11 mouse cellular contexts compared by ENCODE assay signal in the genomic region with DNA sequence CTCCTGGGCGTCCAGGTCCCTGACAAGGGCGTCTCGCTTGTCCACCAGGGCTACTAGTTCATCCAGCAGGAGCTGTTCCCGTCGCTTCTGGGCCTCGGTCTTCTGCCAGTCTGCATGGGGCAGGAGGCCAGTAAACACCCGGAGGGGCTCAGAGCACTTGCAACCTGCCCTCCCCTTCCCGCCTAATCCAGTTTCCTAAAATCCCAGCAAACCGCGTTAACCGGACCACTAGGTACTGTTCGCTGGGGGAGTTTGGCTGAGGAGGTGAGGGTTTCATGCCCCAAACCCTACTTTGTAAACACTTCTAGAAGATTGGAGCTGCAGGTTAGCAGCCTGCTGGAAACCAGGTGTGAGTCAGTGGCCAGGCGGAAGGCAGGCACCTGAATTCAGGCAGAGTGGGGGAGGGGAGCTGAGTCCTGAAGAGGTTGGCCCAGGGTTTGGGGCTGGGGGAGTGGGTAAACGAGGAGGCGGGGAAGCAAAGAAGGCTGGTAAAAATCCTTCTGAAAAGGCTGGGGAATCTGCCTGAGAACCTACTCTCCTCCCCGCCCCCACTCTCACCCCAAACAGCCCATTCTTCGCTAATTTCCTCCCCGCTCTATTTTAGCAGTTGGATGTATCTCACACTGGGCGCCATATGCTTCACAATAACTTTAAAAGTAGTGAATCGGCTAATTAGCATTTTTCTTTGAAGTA. TPM values are rescaled to one million over a fixed set of nuclear protein-coding genes. Genes with fewer than 3 reads are reported as not detected.
DNase-seq lines count a peak whose midpoint lies in the region; ATAC-seq and TF ChIP-seq lines count a peak whose summit lies in the region.
"Had no signal": no experiment of that assay in that cellular context is flagged by ENCODE, and none has a peak within 500 bp of the region (broad histone marks: within the 10 kb centered on the region; RNA-seq: fewer than 3 reads in every experiment).

No protein-coding gene starts in this region.

- no peak for ATAC-seq in liver, embryonic 12.5 days
- no peak for ATAC-seq in liver, postnatal 0 days
- ATAC-seq in forebrain, embryonic 15.5 days (replicated peaks), result peak; percentile 52
- ATAC-seq in midbrain, embryonic 13.5 days, result peak; percentile 25

- 0 out of 2 replicates have a peak overlapping the region, but pooled peaks have one; percentile 22 for H3K4me2 ChIP-seq in liver, embryonic 12.5 days
- no peak overlapping the region for H3K4me2 ChIP-seq in liver, postnatal 0 days (ENCODE audit: low read depth, low read length)
- peak overlapping the region; percentile 77 for H3K4me2 ChIP-seq in forebrain, embryonic 15.5 days (replicated peaks)
- peak overlapping the region; percentile 76 for H3K4me2 ChIP-seq in midbrain, embryonic 13.5 days (replicated peaks)

- no peak overlapping the region for H3K9ac ChIP-seq in liver, embryonic 12.5 days
- H3K9ac ChIP-seq in liver, postnatal 0 days (replicated peaks), result no peak overlapping the region
- H3K9ac ChIP-seq in forebrain, embryonic 15.5 days (replicated peaks), result peak overlapping the region; percentile 47
- H3K9ac ChIP-seq in midbrain, embryonic 13.5 days (replicated peaks), result peak overlapping the region; percentile 66
- H3K9ac ChIP-seq: heart, embryonic 15.5 days had no signal

- no peak overlapping the region for H3K27ac ChIP-seq in liver, embryonic 12.5 days
- H3K27ac ChIP-seq in liver, postnatal 0 days (ENCODE audit: low read depth), result no peak overlapping the region
- H3K27ac ChIP-seq in forebrain, embryonic 15.5 days (replicated peaks), result peak overlapping the region; percentile 92
- peak overlapping the region; percentile 86 for H3K27ac ChIP-seq in midbrain, embryonic 13.5 days
- H3K27ac ChIP-seq: heart, embryonic 15.5 days had no signal

- 4% methylated on average over 20 of the region's 20 CpGs for WGBS in liver, embryonic 12.5 days (ENCODE audit: insufficient replicate concordance)
- 17% methylated on average over 20 of the region's 20 CpGs for WGBS in liver, postnatal 0 days (ENCODE audit: insufficient replicate concordance)
- 4% methylated on average over 20 of the region's 20 CpGs for WGBS in forebrain, embryonic 15.5 days
- WGBS in midbrain, embryonic 13.5 days, result 4% methylated on average over 20 of the region's 20 CpGs

- TF ChIP-seq CTCF in liver, postnatal 0 days (IDR thresholded peaks at IDR 0.05; ENCODE audit: low read depth), result no peak

- H3K4me1 ChIP-seq in liver, embryonic 12.5 days, result peaks cover 12% of the 10 kb centered on the region
- H3K4me1 ChIP-seq in liver, postnatal 0 days (ENCODE audit: insufficient read depth), result peaks cover 7% of the 10 kb centered on the region
- peaks cover 48% of the 10 kb centered on the region for H3K4me1 ChIP-seq in forebrain, embryonic 15.5 days
- H3K4me1 ChIP-seq in midbrain, embryonic 13.5 days (replicated peaks), result peaks cover 69% of the 10 kb centered on the region

- H3K36me3 ChIP-seq in liver, embryonic 12.5 days, result no peaks in the 10 kb centered on the region
- H3K36me3 ChIP-seq in liver, postnatal 0 days (replicated peaks; ENCODE audit: insufficient read depth, low read length), result no peaks in the 10 kb centered on the region
- H3K36me3 ChIP-seq in forebrain, embryonic 15.5 days, result no peaks in the 10 kb centered on the region
- H3K36me3 ChIP-seq in midbrain, embryonic 13.5 days, result no peaks in the 10 kb centered on the region
- H3K36me3 ChIP-seq: heart, embryonic 15.5 days had no signal

- DNase-seq in adrenal gland, postnatal 14 days, result peak; percentile 4
- DNase-seq in adrenal gland, adult 8-10 months, result no peak
- no peak for DNase-seq in liver, postnatal 0 days
- no peak for DNase-seq in thymus, postnatal 25 days
- no peak for DNase-seq in adrenal gland, adult 18-20 months (ENCODE audit: low spot score in 2 of 2)
- DNase-seq: lung, postnatal 4 days had no signal

- no peak for TF ChIP-seq EP300 in liver, postnatal 0 days (IDR thresholded peaks at IDR 0.05; ENCODE audit: low read depth)

- no peaks in the 10 kb centered on the region for H3K9me3 ChIP-seq in liver, embryonic 12.5 days (replicated peaks)
- H3K9me3 ChIP-seq in liver, postnatal 0 days (ENCODE audit: low read length), result no peaks in the 10 kb centered on the region
- no peaks in the 10 kb centered on the region for H3K9me3 ChIP-seq in forebrain, embryonic 15.5 days
- H3K9me3 ChIP-seq in midbrain, embryonic 13.5 days, result no peaks in the 10 kb centered on the region
- H3K9me3 ChIP-seq: heart, embryonic 15.5 days had no signal

- no peak overlapping the region for H3K4me3 ChIP-seq in liver, embryonic 12.5 days
- no peak overlapping the region for H3K4me3 ChIP-seq in liver, postnatal 0 days (ENCODE audit: low read depth, low read length)
- peak overlapping the region; percentile 36 for H3K4me3 ChIP-seq in forebrain, embryonic 15.5 days
- peak overlapping the region; percentile 39 for H3K4me3 ChIP-seq in midbrain, embryonic 13.5 days (replicated peaks)
- H3K4me3 ChIP-seq: heart, embryonic 15.5 days had no signal

- peaks cover 83% of the 10 kb centered on the region for H3K27me3 ChIP-seq in liver, embryonic 12.5 days (replicated peaks)
- H3K27me3 ChIP-seq in liver, postnatal 0 days (ENCODE audit: insufficient read depth, low read length), result peaks cover 66% of the 10 kb centered on the region
- peaks cover 17% of the 10 kb centered on the region for H3K27me3 ChIP-seq in forebrain, embryonic 15.5 days
- H3K27me3 ChIP-seq in midbrain, embryonic 13.5 days, result peaks cover 51% of the 10 kb centered on the region

RNA-seq across cellular contexts. Expression of a gene that starts 4.5 kb away (rescaled TPM):
- total RNA-seq in adrenal gland, postnatal 14 days (2021), result not detected in 2 replicates
- total RNA-seq in adrenal gland, adult 8-10 months (2022), result not detected
- not detected in 2 replicates for polyA plus RNA-seq in liver, embryonic 12.5 days (2016; fragmentation: Nextera tagmentation; extraction: Ambion mirVana)
- not detected in 2 replicates for polyA plus RNA-seq in liver, postnatal 0 days (2015; fragmentation: Nextera tagmentation; extraction: Ambion mirVana)
- 9.8 and 10.6 TPM in 2 replicates for polyA plus RNA-seq in forebrain, embryonic 15.5 days (2015; fragmentation: Nextera tagmentation; extraction: Ambion mirVana)
- polyA plus RNA-seq in midbrain, embryonic 13.5 days (2015; fragmentation: Nextera tagmentation; extraction: Ambion mirVana), result 23.2 and 23.5 TPM in 2 replicates
- not detected for total RNA-seq in adrenal gland, adult 18-20 months (2021)
- polyA plus RNA-seq: spleen, adult 2 months had no signal

Comparison
In these comparisons a context has a peak if more than half of its experiments do, and no peak if none do; other contexts are left out.
1. ATAC-seq: peak in forebrain, embryonic 15.5 days (single experiment) and midbrain, embryonic 13.5 days (single experiment); none in liver, embryonic 12.5 days (single experiment) and liver, postnatal 0 days (single experiment).
2. H3K27ac ChIP-seq: peak in forebrain, embryonic 15.5 days (single experiment) and midbrain, embryonic 13.5 days (single experiment); none in liver, embryonic 12.5 days (single experiment) and liver, postnatal 0 days (single experiment).
3. H3K4me3 ChIP-seq: peak in forebrain, embryonic 15.5 days (single experiment) and midbrain, embryonic 13.5 days (single experiment); none in liver, embryonic 12.5 days (single experiment) and liver, postnatal 0 days (single experiment).
4. H3K9ac ChIP-seq: peak in forebrain, embryonic 15.5 days (single experiment) and midbrain, embryonic 13.5 days (single experiment); none in liver, embryonic 12.5 days (single experiment) and liver, postnatal 0 days (single experiment).
5. RNA of a gene that starts 4.5 kb away (polyA plus RNA-seq): 23.2 to 23.5 TPM in midbrain, embryonic 13.5 days and 9.8 to 10.6 TPM in forebrain, embryonic 15.5 days; not detected in liver, embryonic 12.5 days and not detected in liver, postnatal 0 days; every median in the first group is over 10 times any median in the second.